Mouse (Mus musculus): ENCODE results near the gene Mrps6. TPM values are rescaled to one million over a fixed set of nuclear protein-coding genes. Genes with fewer than 3 reads are reported as not detected.
"Not testable (repeated sequence)": the region's sequence is repeated elsewhere in the genome, so short reads cannot be mapped to it uniquely, and the experiment has no call there.

Gene Mrps6
- total RNA-seq, 2 experiments from 2014 or later: 49.0 to 50.6 TPM

- intact Hi-C loops (cut with DNase I): loop anchor here (2.0 to 5.0 kb wide), 4 partner anchors 97 to 228 kb away; no protein-coding TSS in a partner anchor
- peak; percentile 4 to 12 for DNase-seq (ENCODE audit: low spot score in 2 of 2)
These were observed 862 bp downstream of the Mrps6 start for GRCm38 (mm10) chr16:92058644-92059620.

- DNase-seq (ENCODE audit: low spot score in 2 of 2): no peak
- intact Hi-C loops (cut with DNase I): no loop called here
These were observed 2.1 kb downstream of the Mrps6 start for GRCm38 (mm10) chr16:92060213-92060612.

GRCm38 (mm10) chr16:92061586-92061985 is 3.5 kb downstream of the Mrps6 start:
- intact Hi-C loops (cut with DNase I): no loop called here
- DNase-seq (ENCODE audit: low spot score in 2 of 2): no peak

GRCm38 (mm10) chr16:92062832-92063231 is 4.8 kb downstream of the Mrps6 start:
- DNase-seq (ENCODE audit: low spot score in 2 of 2): no peak
- intact Hi-C loops (cut with DNase I): no loop called here

- no peak for DNase-seq (ENCODE audit: low spot score in 2 of 2)
- intact Hi-C loops (cut with DNase I): no loop called here
These were observed 6.7 kb downstream of the Mrps6 start for GRCm38 (mm10) chr16:92064801-92065200.

GRCm38 (mm10) chr16:92070338-92070737 is 12.3 kb downstream of the Mrps6 start:
- intact Hi-C loops (cut with DNase I): no loop called here

GRCm38 (mm10) chr16:92076797-92077196 is 18.7 kb downstream of the Mrps6 start:
- DNase-seq (ENCODE audit: low spot score in 2 of 2): no peak
- intact Hi-C loops (cut with DNase I): no loop called here

More at GRCm38 (mm10) chr16:92070338-92070737, 12.3 kb downstream of the Mrps6 start:
- no peak for DNase-seq (ENCODE audit: low spot score in 2 of 2)

- intact Hi-C loops (cut with DNase I): no loop called here
- DNase-seq (ENCODE audit: low spot score in 2 of 2): no peak
These were observed 25.8 kb downstream of the Mrps6 start for GRCm38 (mm10) chr16:92083771-92084453.

GRCm38 (mm10) chr16:92089225-92089624 is 31.2 kb downstream of the Mrps6 start:
- intact Hi-C loops (cut with DNase I): no loop called here
- DNase-seq (ENCODE audit: low spot score in 2 of 2): no peak

- intact Hi-C loops (cut with DNase I): no loop called here
- DNase-seq (ENCODE audit: low spot score in 2 of 2): no peak
These were observed 33.8 kb downstream of the Mrps6 start for GRCm38 (mm10) chr16:92091876-92092275.

GRCm38 (mm10) chr16:92098351-92099051 is 40.4 kb downstream of the Mrps6 start:
- intact Hi-C loops (cut with DNase I): no loop called here

GRCm38 (mm10) chr16:92099598-92099997 is 41.5 kb downstream of the Mrps6 start:
- intact Hi-C loops (cut with DNase I): no loop called here

More at GRCm38 (mm10) chr16:92098351-92099051, 40.4 kb downstream of the Mrps6 start:
- no peak for DNase-seq (ENCODE audit: low spot score in 2 of 2)

GRCm38 (mm10) chr16:92100111-92100510 is 42.0 kb downstream of the Mrps6 start:
- intact Hi-C loops (cut with DNase I): no loop called here

More at GRCm38 (mm10) chr16:92099598-92099997, 41.5 kb downstream of the Mrps6 start:
- no peak for DNase-seq (ENCODE audit: low spot score in 2 of 2)

GRCm38 (mm10) chr16:92102115-92102514 is 44.0 kb downstream of the Mrps6 start:
- intact Hi-C loops (cut with DNase I): no loop called here

More at GRCm38 (mm10) chr16:92100111-92100510, 42.0 kb downstream of the Mrps6 start:
- peak; percentile 63 to 84 for DNase-seq (ENCODE audit: low spot score in 2 of 2)

GRCm38 (mm10) chr16:92102931-92103330 is 44.9 kb downstream of the Mrps6 start:
- DNase-seq (ENCODE audit: low spot score in 2 of 2); intact Hi-C loops (cut with DNase I): not testable (repeated sequence)

More at GRCm38 (mm10) chr16:92102115-92102514, 44.0 kb downstream of the Mrps6 start:
- DNase-seq (ENCODE audit: low spot score in 2 of 2): no peak

- no peak for DNase-seq (ENCODE audit: low spot score in 2 of 2)
- intact Hi-C loops (cut with DNase I): no loop called here
These were observed 45.7 kb downstream of the Mrps6 start for GRCm38 (mm10) chr16:92103572-92104331.

- DNase-seq (ENCODE audit: low spot score in 2 of 2): no peak
- intact Hi-C loops (cut with DNase I): no loop called here
These were observed 46.2 kb downstream of the Mrps6 start for GRCm38 (mm10) chr16:92104332-92104590.

GRCm38 (mm10) chr16:92104951-92105350 is 46.9 kb downstream of the Mrps6 start:
- DNase-seq (ENCODE audit: low spot score in 2 of 2): no peak
- intact Hi-C loops (cut with DNase I): no loop called here

GRCm38 (mm10) chr16:92105631-92106030 is 47.6 kb downstream of the Mrps6 start:
- intact Hi-C loops (cut with DNase I): no loop called here
- DNase-seq (ENCODE audit: low spot score in 2 of 2): no peak
